Mouse (Mus musculus): ENCODE results near the gene Scarb2. TPM values are rescaled to one million over a fixed set of nuclear protein-coding genes. Genes with fewer than 3 reads are reported as not detected.

The Scarb2 gene
- total RNA-seq, 2 experiments from 2014 or later, result 67.1 to 70.2 TPM

Small RNAs within 50 kb of the gene (microRNA-seq; reads per million reads assigned to microRNA genes)
- 0 reads per million in 2 experiments for gene Mir6415 (ENCODE audit: borderline number of aligned reads in 2 of 2)

Other genes with a start within 250 kb of the Scarb2 start
- 10 to 100 TPM; 19.0 to 28.7 TPM for gene Naaa, start 228.7 kb downstream of the Scarb2 start, total RNA-seq (2021)
- 10 to 100 TPM; 27.9 to 28.3 TPM for gene Sdad1, start 196.4 kb downstream of the Scarb2 start, total RNA-seq (2021)
- gene Cxcl9, start 178.8 kb downstream of the Scarb2 start, total RNA-seq (2021), result 1 to 10 TPM; 1.3 to 3.4 TPM
- 10 to 100 TPM; 48.5 to 78.3 TPM for gene Art3, start 175.0 kb downstream of the Scarb2 start, total RNA-seq (2021)
- under 1 TPM; 0.43 to 0.61 TPM for gene Cxcl10, start 157.9 kb downstream of the Scarb2 start, total RNA-seq (2021)
- 10 to 100 TPM; 28.6 to 33.6 TPM for gene Nup54, start 71.6 kb downstream of the Scarb2 start, total RNA-seq (2021)
- not detected for gene Fam47e, start 48.2 kb upstream of the Scarb2 start, total RNA-seq (2021)
- gene Stbd1, start 96.2 kb upstream of the Scarb2 start, total RNA-seq (2021), result 1 to 10 TPM; 6.0 to 8.2 TPM
- under 1 TPM; 0.63 to 0.67 TPM for gene Ccdc158, start 168.4 kb upstream of the Scarb2 start, total RNA-seq (2021)
- 1 to 10 TPM; 5.1 to 6.0 TPM for gene Shroom3, start 176.6 kb upstream of the Scarb2 start, total RNA-seq (2021)

Data from adrenal gland, adult 18-20 months (tissue).